Mouse (Mus musculus): ENCODE measurements around the gene Kif26b.

- TF ChIP-seq CTCF (IDR thresholded peaks at IDR 0.05; ENCODE audit: borderline replicate concordance, control insufficient read depth, extremely low read depth, insufficient read depth, low read length, poor library complexity), result no peak
- TF ChIP-seq POLR2A (IDR thresholded peaks at IDR 0.05; ENCODE audit: control insufficient read depth, extremely low read depth, insufficient read depth, low read length, poor library complexity), result no peak
Measured at GRCm38 (mm10) chr1:178667808-178668207, 138.9 kb downstream of the Kif26b start.
